Mouse (Mus musculus): ENCODE measurements around the gene Gstm1. TPM values are rescaled to one million over a fixed set of nuclear protein-coding genes. Genes with fewer than 3 reads are reported as not detected.
"Not testable (repeated sequence)": the region's sequence is repeated elsewhere in the genome, so short reads cannot be mapped to it uniquely, and the experiment has no call there.

The Gstm1 gene
- polyA plus RNA-seq, 1 experiment from 2014 or later = 74.4 TPM

- H3K27me3 ChIP-seq (replicated peaks) = no peaks in the 10 kb centered on the region
- H3K9me3 ChIP-seq = no peaks in the 10 kb centered on the region
- no peak overlapping the region for H3K4me3 ChIP-seq
- ATAC-seq (replicated peaks) = no peak
- no peak overlapping the region for H3K27ac ChIP-seq
- H3K36me3 ChIP-seq (replicated peaks) = no peaks in the 10 kb centered on the region
- WGBS = 70% methylated on average over 4 of the region's 4 CpGs
- H3K4me2 ChIP-seq = no peak overlapping the region
- H3K9ac ChIP-seq = no peak overlapping the region
- no peaks in the 10 kb centered on the region for H3K4me1 ChIP-seq
Measured at GRCm38 (mm10) chr3:108028641-108029365, 11.0 kb upstream of the Gstm1 start.

GRCm38 (mm10) chr3:108026597-108026996 lies 8.8 kb upstream of the Gstm1 start:
- Histone ChIP-seq H3K27me3 (replicated peaks) (no peaks in the 10 kb centered on the region), H3K4me2 (no peak overlapping the region), H3K9me3 (no peaks in the 10 kb centered on the region), H3K36me3 (replicated peaks) (no peaks in the 10 kb centered on the region), H3K9ac (no peak overlapping the region), H3K4me1 (no peaks in the 10 kb centered on the region), H3K4me3 (no peak overlapping the region), H3K27ac (no peak overlapping the region)
- WGBS = 91% methylated on average over 1 of the region's 1 CpGs
- ATAC-seq (replicated peaks) = no peak

GRCm38 (mm10) chr3:108026049-108026448 lies 8.3 kb upstream of the Gstm1 start:
- no peak overlapping the region for H3K4me2 ChIP-seq
- no peaks in the 10 kb centered on the region for H3K4me1 ChIP-seq
- H3K27me3 ChIP-seq (replicated peaks) = no peaks in the 10 kb centered on the region
- H3K36me3 ChIP-seq (replicated peaks) = no peaks in the 10 kb centered on the region
- WGBS = 81% methylated on average over 5 of the region's 5 CpGs
- no peaks in the 10 kb centered on the region for H3K9me3 ChIP-seq
- H3K9ac ChIP-seq = no peak overlapping the region
- H3K27ac ChIP-seq = no peak overlapping the region
- no peak overlapping the region for H3K4me3 ChIP-seq
- no peak for ATAC-seq (replicated peaks)

GRCm38 (mm10) chr3:108025318-108025717 lies 7.5 kb upstream of the Gstm1 start:
- Histone ChIP-seq H3K9me3 (no peaks in the 10 kb centered on the region), H3K27ac (no peak overlapping the region), H3K27me3 (replicated peaks) (no peaks in the 10 kb centered on the region), H3K4me1 (no peaks in the 10 kb centered on the region), H3K9ac (no peak overlapping the region), H3K36me3 (replicated peaks) (no peaks in the 10 kb centered on the region), H3K4me3 (no peak overlapping the region), H3K4me2 (no peak overlapping the region)
- ATAC-seq (replicated peaks) = no peak
- WGBS = 77% methylated on average over 4 of the region's 4 CpGs

GRCm38 (mm10) chr3:108022650-108023049 lies 4.9 kb upstream of the Gstm1 start:
- H3K36me3 ChIP-seq (replicated peaks) = no peaks in the 10 kb centered on the region
- no peaks in the 10 kb centered on the region for H3K9me3 ChIP-seq
- no peak overlapping the region for H3K4me3 ChIP-seq
- peaks cover 6% of the 10 kb centered on the region; the same call in 1 of the 2 replicates for H3K4me1 ChIP-seq
- H3K27me3 ChIP-seq (replicated peaks) = no peaks in the 10 kb centered on the region
- H3K4me2 ChIP-seq = no peak overlapping the region
- 82% methylated on average over 6 of the region's 6 CpGs for WGBS
- H3K9ac ChIP-seq = no peak overlapping the region
- no peak overlapping the region for H3K27ac ChIP-seq
- no peak for ATAC-seq (replicated peaks)

- not testable (repeated sequence) for H3K9me3 ChIP-seq; H3K27me3 ChIP-seq (replicated peaks); H3K4me2 ChIP-seq; H3K36me3 ChIP-seq (replicated peaks); H3K27ac ChIP-seq; H3K9ac ChIP-seq; ATAC-seq (replicated peaks); H3K4me3 ChIP-seq
- 85% methylated on average over 11 of the region's 11 CpGs for WGBS
- H3K4me1 ChIP-seq = peaks cover 18% of the 10 kb centered on the region
Measured at GRCm38 (mm10) chr3:108020351-108021022, 2.7 kb upstream of the Gstm1 start.

GRCm38 (mm10) chr3:108019226-108019625 lies 1.5 kb upstream of the Gstm1 start:
- not testable (repeated sequence) for H3K27me3 ChIP-seq (replicated peaks); H3K27ac ChIP-seq; H3K9me3 ChIP-seq; H3K9ac ChIP-seq; ATAC-seq (replicated peaks); H3K36me3 ChIP-seq (replicated peaks); H3K4me2 ChIP-seq; H3K4me3 ChIP-seq
- H3K4me1 ChIP-seq = peaks cover 18% of the 10 kb centered on the region
- 57% methylated on average over 3 of the region's 3 CpGs for WGBS

- peaks cover 18% of the 10 kb centered on the region for H3K4me1 ChIP-seq
- peak overlapping the region; percentile 54 for H3K27ac ChIP-seq
- no peaks in the 10 kb centered on the region for H3K27me3 ChIP-seq (replicated peaks)
- H3K9ac ChIP-seq = peak overlapping the region; percentile 9; the same call in 1 of the 2 replicates
- H3K36me3 ChIP-seq (replicated peaks) = no peaks in the 10 kb centered on the region
- peak; percentile 24; the same call in 1 of the 2 replicates for ATAC-seq (replicated peaks)
- no peaks in the 10 kb centered on the region for H3K9me3 ChIP-seq
- 31% methylated on average over 14 of the region's 14 CpGs for WGBS
- peak overlapping the region; percentile 94 for H3K4me2 ChIP-seq
- peak overlapping the region; percentile 40 for H3K4me3 ChIP-seq
Measured at GRCm38 (mm10) chr3:108018190-108018820, 532 bp upstream of the Gstm1 start.

- Histone ChIP-seq H3K4me2 (peak overlapping the region; percentile 94), H3K9ac (0 out of 2 replicates have a peak overlapping the region, but pooled peaks have one; percentile 9), H3K4me1 (peaks cover 20% of the 10 kb centered on the region)
- H3K9me3 ChIP-seq; H3K27ac ChIP-seq; H3K36me3 ChIP-seq (replicated peaks); H3K27me3 ChIP-seq (replicated peaks); ATAC-seq (replicated peaks); H3K4me3 ChIP-seq: not testable (repeated sequence)
- 87% methylated on average over 5 of the region's 5 CpGs for WGBS
Measured at GRCm38 (mm10) chr3:108016468-108016867, 1.3 kb downstream of the Gstm1 start.

GRCm38 (mm10) chr3:108014974-108015346 lies 2.8 kb downstream of the Gstm1 start:
- no peak overlapping the region for H3K9ac ChIP-seq
- H3K27me3 ChIP-seq (replicated peaks) = no peaks in the 10 kb centered on the region
- no peak overlapping the region for H3K4me3 ChIP-seq
- H3K9me3 ChIP-seq = no peaks in the 10 kb centered on the region
- ATAC-seq (replicated peaks) = no peak
- H3K4me1 ChIP-seq = peaks cover 21% of the 10 kb centered on the region
- H3K36me3 ChIP-seq (replicated peaks) = no peaks in the 10 kb centered on the region
- no peak overlapping the region for H3K4me2 ChIP-seq
- 93% methylated on average over 2 of the region's 2 CpGs for WGBS
- H3K27ac ChIP-seq = no peak overlapping the region

- no peak overlapping the region for H3K27ac ChIP-seq
- H3K36me3 ChIP-seq (replicated peaks) = no peaks in the 10 kb centered on the region
- no peak overlapping the region for H3K9ac ChIP-seq
- H3K4me3 ChIP-seq = no peak overlapping the region
- 92% methylated on average over 7 of the region's 8 CpGs for WGBS
- H3K4me1 ChIP-seq = peaks cover 21% of the 10 kb centered on the region
- no peak overlapping the region for H3K4me2 ChIP-seq
- no peak for ATAC-seq (replicated peaks)
- H3K9me3 ChIP-seq = no peaks in the 10 kb centered on the region
- no peaks in the 10 kb centered on the region for H3K27me3 ChIP-seq (replicated peaks)
Measured at GRCm38 (mm10) chr3:108014098-108014973, 3.4 kb downstream of the Gstm1 start.

All from midbrain, embryonic 15.5 days (tissue).